Mouse (Mus musculus) embryonic fibroblast, embryonic 13.5 days (primary cell): ENCODE measurements around the gene Trhr2.

Experiments used
- CTCF ChIP-seq: IDR thresholded peaks from 2 replicates; pipeline ENCODE4 v1.5.1; 2011; ENCODE audit warnings: mild to moderate bottlenecking, control low read depth, low read length, moderate library complexity, borderline replicate concordance; ENCODE audit not compliant: insufficient read depth
- POLR2A ChIP-seq: IDR thresholded peaks from 2 replicates; pipeline ENCODE4 v1.6.1; 2011; ENCODE audit warnings: low read depth, mild to moderate bottlenecking, control low read depth, low read length, moderate library complexity

- TF ChIP-seq CTCF (no peak), POLR2A (no peak)
Measured at GRCm38 (mm10) chr8:122329553-122330239, 30.9 kb downstream of the Trhr2 start.
